Mouse (Mus musculus) brain, embryonic 14.5 days (tissue): ENCODE measurements at regions not wholly inside any gene's neighbourhood (a gene's known extent, or its start where the extent isn't known, plus 50 kb on each side); places are given as distances from the start of the nearest gene placed in this dataset.

Experiments used
- CTCF ChIP-seq: fragments of 200-500 bp; IDR thresholded peaks from 2 replicates; pipeline ENCODE4 v1.5.1; 2012; ENCODE audit warnings: inconsistent platforms, mild to moderate bottlenecking, moderate library complexity, borderline replicate concordance; ENCODE audit not compliant: insufficient read depth, insufficient read length; ENCODE audit errors: extremely low read depth
- POLR2A ChIP-seq: fragments of 200-500 bp; IDR thresholded peaks from 2 replicates; pipeline ENCODE4 v1.6.1; 2012; ENCODE audit warnings: mild to moderate bottlenecking, inconsistent platforms, borderline replicate concordance; ENCODE audit not compliant: poor library complexity, insufficient read depth, insufficient read length, severe bottlenecking; ENCODE audit errors: extremely low read depth

DNA sequence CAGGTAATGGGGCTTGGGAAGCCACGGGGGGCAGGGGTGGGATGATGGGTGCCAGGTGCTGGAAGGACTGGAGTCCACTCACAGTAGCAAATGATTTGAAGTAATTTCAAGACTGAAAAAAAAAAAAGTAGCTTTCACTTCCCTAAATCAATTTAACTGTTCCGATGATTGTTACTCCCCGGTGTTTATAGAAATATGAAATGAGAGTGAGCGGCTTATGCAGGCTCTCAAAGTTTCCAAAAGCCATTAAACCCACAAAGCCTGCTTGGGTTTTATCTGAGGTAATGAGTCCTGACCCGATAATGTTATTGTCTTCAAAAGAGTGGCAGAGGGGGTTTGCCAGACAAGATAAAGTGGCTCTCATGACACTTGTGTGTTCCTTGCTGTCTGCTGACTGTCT is 82.9 kb downstream of the Qrsl1 start:
- TF ChIP-seq CTCF (no peak), POLR2A (no peak)
